Mouse (Mus musculus) thymus, postnatal 36 days (tissue): Measurements from ENCODE around the gene AC124108.1.
"Not testable (repeated sequence)": the region's sequence is repeated elsewhere in the genome, so short reads cannot be mapped to it uniquely, and the experiment has no call there.

Experiments
- DNase-seq, 2 experiments: peaks; one replicate each; pipeline ENCODE4 v3.0.0; 2022; ENCODE audit warnings: mixed read lengths in 2 of 2

The AC124108.1 gene

GRCm38 (mm10) chr1:132191093-132191785 is at the start of gene AC124108.1, which contains the start of gene Lemd1:
Gene AC124108.1, plus strand, starts transcription at chr1:132191457.
Gene Lemd1, plus strand, starts transcription at chr1:132191431.
- no peak for DNase-seq

- DNase-seq = no peak
Observed at GRCm38 (mm10) chr1:132141753-132142152, 49.5 kb upstream of the AC124108.1 start.

GRCm38 (mm10) chr1:132143079-132143478 is 48.2 kb upstream of the AC124108.1 start:
- no peak for DNase-seq

GRCm38 (mm10) chr1:132143730-132144129 is 47.5 kb upstream of the AC124108.1 start:
- DNase-seq = no peak

- DNase-seq = no peak
Observed at GRCm38 (mm10) chr1:132144223-132144622, 47.0 kb upstream of the AC124108.1 start.

GRCm38 (mm10) chr1:132144837-132145236 is 46.4 kb upstream of the AC124108.1 start:
- DNase-seq = no peak

- DNase-seq = no peak
Observed at GRCm38 (mm10) chr1:132145973-132146685, 45.1 kb upstream of the AC124108.1 start.

GRCm38 (mm10) chr1:132149410-132149809 is 41.8 kb upstream of the AC124108.1 start:
- no peak for DNase-seq

- no peak for DNase-seq
Observed at GRCm38 (mm10) chr1:132150171-132150570, 41.1 kb upstream of the AC124108.1 start.

GRCm38 (mm10) chr1:132150817-132151601 is 40.2 kb upstream of the AC124108.1 start:
- no peak for DNase-seq

GRCm38 (mm10) chr1:132151908-132152307 is 39.3 kb upstream of the AC124108.1 start:
- no peak for DNase-seq

- DNase-seq = peak in 1 of 2 experiments; percentile 2
Observed at GRCm38 (mm10) chr1:132153086-132153690, 38.1 kb upstream of the AC124108.1 start.

- DNase-seq = no peak
Observed at GRCm38 (mm10) chr1:132153691-132154090, 37.6 kb upstream of the AC124108.1 start.

GRCm38 (mm10) chr1:132155737-132156136 is 35.5 kb upstream of the AC124108.1 start:
- peak; percentile 71 to 74 for DNase-seq

GRCm38 (mm10) chr1:132157016-132157781 is 34.1 kb upstream of the AC124108.1 start:
- peak; percentile 72 to 73 for DNase-seq

GRCm38 (mm10) chr1:132157808-132158207 is 33.4 kb upstream of the AC124108.1 start:
- no peak for DNase-seq

- DNase-seq = no peak
Observed at GRCm38 (mm10) chr1:132158741-132159140, 32.5 kb upstream of the AC124108.1 start.

GRCm38 (mm10) chr1:132159681-132160080 is 31.6 kb upstream of the AC124108.1 start:
- DNase-seq = no peak

- DNase-seq = no peak
Observed at GRCm38 (mm10) chr1:132161211-132161880, 29.9 kb upstream of the AC124108.1 start.

GRCm38 (mm10) chr1:132162618-132163017 is 28.6 kb upstream of the AC124108.1 start:
- DNase-seq = not testable (repeated sequence)

- DNase-seq = no peak
Observed at GRCm38 (mm10) chr1:132164780-132165518, 26.3 kb upstream of the AC124108.1 start.
